Mouse (Mus musculus): ENCODE measurements around the gene Plekha4.
A peak's percentile ranks its signal among the peaks of the same experiment; 100 is the strongest.
"Not testable (repeated sequence)": the region's sequence is repeated elsewhere in the genome, so short reads cannot be mapped to it uniquely, and the experiment has no call there.

The Plekha4 gene

DNA sequence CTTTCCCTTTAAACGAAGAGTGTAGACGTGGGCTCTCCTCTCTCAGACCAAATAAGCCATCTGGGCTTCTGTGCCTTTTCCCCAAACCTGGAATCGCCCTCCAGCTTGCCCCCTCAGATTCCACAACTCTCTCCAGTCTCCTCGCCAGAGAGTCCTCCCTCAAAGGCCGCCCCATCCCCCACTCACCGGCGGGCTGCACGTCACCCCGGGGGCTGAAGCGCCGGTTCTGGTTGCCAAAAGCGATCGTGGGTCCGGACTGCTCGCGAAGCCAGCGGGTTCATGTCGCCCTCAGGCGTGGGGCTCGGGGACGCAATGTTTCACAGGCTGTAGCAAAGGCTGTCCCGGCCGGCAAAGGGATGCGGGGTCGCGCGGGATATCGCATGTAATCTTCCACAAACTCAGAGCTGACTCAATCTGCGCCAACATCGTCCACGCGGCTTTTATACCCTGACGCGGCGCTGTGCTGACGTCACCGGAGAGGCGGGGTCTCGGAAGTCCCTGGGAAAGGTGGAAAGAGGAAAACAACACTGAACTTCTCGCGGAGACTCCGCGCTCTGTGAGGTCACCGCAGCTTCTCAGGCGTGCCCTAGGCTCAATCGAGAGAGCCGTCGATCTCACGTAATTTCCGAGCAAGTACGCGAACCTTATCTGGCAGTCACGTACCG is at the start of gene Plekha4, which contains the start of gene Ppp1r15a:
Gene Plekha4 (plus strand): TSS at position 522 of the 665 bp plus-strand sequence.
Gene Ppp1r15a (minus strand): TSS at position 460 of the 665 bp plus-strand sequence.
- DNase-seq = peak; percentile 99

DNA sequence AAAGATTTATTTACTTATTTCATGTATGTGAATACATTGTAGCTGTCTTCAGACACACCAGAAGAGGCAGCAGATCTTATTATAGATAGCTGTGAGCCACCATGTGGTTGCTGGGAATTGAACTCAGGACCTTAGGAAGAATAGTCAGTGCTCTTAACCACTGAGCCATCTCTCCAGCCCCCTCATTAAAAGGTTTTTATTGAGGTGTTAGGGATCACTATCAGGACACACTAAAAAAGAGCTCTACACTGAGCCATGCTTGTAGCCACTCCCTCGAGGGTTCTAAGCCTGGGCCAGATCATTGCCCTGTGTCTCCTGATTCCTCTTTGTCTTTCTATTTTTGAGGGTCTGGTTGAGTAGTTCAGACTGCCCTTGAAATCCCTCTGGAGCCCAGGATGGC is 49.7 kb upstream of the Plekha4 start:
- DNase-seq = no peak

DNA sequence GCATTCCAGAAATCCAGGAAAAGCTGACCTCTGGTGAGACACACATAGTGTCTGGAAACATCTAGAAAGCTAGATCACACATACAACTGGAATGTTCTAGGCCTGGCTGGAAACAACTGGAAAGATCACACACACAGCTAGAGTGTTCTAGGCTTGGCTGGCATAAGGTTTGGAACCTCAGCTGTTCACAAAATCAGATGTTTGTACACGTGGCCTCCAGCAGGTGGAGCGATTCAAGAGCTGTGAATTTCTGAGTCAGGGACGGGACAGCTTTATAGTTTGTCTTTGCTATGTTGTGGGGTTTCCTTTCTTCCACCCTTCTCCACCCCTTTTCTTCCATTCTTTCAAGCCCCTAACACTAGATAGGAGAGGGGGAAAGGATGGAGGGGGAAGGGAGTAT is 49.1 kb upstream of the Plekha4 start:
- peak; percentile 68 to 72 for DNase-seq

DNA sequence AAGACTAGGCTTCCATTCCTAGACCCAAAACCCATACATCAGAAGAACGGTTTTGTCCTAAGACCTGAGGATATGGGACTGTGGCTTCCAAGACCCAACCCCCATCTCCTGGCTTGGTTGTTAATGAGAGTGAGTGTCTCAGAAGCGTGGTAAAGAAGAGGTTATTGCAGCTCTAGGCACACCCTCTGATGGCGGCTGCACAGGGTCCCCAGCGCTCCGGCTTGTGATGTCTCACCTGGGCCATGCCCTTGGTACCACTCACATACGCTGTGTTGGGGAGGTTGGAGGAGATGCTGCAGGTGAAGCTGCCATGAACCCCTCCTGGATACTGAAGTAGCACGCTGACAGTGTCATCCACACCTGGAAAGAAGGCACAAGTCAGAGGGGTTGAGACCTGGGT is 47.4 kb upstream of the Plekha4 start:
- DNase-seq = no peak

DNA sequence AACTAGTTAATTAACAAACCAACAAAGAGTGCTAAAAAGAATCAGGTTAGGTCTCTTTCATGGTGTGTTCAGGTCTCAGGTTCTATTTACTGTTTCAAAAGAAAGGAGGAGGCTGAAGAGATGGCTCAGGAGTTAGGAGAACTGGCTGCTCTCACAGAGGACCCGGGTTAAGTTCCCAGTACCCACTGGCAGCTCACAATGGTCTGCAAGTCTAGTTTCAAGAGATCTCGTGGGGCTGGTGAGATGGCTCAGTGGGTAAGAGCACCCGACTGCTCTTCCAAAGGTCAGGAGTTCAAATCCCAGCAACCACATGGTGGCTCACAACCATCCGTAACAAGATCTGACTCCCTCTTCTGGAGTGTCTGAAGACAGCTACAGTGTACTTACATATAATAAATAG is 45.8 kb upstream of the Plekha4 start:
- not testable (repeated sequence) for DNase-seq

DNA sequence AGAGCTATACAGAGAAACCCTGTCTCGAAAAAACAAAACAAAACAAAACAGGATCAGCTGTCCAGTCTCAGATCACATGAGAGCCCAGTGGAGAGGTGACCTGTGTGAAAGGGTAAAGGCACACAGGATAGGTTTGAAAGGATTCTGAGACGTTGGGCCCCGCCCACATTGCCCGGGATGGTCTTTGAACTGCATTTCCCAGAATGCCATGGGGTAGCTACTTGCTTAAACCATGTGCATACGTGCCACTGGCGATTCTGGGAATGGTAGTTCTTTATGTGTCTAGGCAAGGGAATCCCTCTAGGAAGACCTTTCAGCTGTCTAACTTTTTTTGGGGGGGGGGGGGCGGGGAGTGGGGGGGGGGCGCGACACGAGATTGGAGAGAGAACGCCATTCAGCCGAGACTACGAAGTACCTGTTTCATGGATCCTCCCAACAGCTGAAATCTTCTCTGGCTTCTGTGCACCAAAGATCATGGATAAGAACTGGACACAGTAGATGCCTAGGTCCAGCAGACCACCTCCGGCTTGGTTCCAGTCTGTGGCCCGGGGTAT is 44.7 kb upstream of the Plekha4 start, which contains the start of gene Tulp2:
Gene Tulp2 (plus strand): TSS at position 504 of the 554 bp plus-strand sequence.
- peak; percentile 68 to 74 for DNase-seq

DNA sequence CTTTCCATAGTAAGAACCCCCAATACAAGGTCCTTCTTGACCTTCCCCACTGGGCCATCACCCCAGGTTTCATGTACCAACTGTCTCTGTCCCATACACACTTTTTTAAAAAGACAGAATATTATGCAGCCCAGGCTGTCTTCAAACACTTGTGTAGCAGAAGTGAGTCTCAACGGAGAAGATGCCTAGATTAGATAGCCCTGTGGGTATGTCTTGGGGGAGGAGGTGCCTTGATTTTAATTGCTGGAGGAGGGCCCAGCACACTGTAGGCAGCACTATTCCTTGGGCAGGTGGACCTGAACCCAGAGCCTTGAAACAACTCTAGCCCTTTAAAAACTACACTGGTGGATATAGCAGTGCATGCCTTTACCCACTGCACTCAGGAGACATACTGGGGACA is 44.0 kb upstream of the Plekha4 start:
- no peak for DNase-seq

DNA sequence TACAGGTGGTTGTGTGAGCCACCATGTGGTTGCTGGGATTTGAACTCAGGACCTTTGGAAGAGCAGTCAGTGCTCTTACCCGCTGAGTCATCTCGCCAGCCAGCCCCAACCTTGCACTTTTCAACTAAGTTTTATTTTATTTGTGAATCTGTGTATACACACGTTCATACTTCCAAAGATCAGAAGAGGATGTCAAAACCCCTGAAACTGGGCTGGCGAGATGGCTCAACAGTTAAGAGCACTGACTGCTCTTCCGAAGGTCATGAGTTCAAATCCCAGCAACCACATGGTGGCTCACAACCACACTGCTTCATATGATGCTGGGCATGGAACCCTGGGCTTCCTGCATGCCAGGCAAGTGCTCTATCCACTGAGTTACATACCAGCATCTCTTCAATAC is 41.1 kb upstream of the Plekha4 start:
- not testable (repeated sequence) for DNase-seq

DNA sequence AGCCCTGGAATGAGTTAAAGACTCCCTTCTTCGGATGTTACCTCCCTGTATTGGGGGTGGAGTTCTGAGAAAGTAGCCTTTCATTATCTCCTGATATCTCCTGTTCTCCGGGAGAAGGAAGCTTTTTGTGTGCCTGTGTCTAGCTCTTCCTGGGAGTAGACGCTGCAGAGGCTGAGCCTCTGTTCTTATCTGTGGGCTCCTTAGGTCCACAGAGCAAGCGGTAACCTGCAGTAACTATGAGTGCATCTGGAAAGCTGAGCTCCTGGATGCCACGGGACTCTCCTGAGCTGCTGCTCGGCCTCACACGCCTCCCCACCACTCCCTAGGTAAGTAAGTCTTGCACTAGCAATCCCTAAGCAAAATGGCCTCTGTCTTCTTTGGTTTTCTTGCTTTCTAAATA is 40.0 kb upstream of the Plekha4 start:
- DNase-seq = no peak

DNA sequence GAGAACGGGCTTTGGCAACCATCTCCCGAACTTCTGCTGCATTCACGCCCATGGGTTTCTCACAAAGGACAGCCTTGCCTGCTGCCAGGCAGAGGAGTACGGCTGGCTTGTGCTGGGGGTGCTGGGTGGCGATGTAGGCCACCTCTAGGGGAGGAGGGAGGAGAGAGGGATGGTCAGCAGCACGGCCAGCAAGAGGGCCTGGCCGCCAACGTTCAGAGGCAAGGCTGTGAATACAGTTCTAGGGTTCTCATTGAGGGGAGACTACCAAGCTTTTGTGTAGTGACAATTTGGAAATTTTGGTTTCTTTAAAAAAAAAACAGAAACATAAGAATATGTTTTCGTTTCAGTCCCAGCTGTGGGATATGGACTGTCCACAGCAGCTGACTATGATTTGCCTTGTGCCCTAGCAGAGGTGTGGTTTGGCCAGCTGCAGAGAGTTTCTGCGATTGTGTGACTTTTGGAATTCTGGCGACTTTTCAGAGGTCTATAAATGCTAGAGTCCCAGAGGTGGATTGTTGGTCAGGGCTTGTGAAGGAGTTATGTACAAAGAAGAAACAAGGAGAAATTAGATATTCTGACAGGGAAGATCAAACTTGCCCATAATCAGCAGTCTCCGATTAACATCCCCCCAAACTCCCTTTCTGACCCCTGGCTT is 39.2 kb upstream of the Plekha4 start, which contains the start of gene Gm45808:
Gene Gm45808 (minus strand): TSS at position 51 of the 655 bp plus-strand sequence.
- no peak for DNase-seq

DNA sequence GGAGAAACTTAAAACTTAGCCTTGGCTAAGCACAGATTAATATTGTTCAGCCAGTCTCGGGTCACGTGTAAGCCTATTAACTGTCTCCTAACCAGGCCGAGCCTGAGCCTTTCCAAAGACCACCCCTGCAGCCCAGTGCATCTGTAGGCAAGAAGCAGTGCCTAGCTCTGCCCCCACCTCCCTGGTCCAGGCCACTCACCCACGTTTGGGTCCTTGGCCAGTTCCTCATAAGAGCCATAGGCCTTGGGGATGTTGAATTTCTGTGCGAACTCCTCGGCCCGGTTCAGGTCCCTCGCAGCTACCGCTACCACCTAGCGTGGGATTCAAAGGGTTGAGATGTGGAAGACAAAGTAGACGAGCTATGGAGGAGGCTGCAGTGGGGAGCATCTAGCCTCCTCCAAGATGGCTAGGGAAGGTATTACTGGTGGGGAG is 38.3 kb upstream of the Plekha4 start:
- no peak for DNase-seq

DNA sequence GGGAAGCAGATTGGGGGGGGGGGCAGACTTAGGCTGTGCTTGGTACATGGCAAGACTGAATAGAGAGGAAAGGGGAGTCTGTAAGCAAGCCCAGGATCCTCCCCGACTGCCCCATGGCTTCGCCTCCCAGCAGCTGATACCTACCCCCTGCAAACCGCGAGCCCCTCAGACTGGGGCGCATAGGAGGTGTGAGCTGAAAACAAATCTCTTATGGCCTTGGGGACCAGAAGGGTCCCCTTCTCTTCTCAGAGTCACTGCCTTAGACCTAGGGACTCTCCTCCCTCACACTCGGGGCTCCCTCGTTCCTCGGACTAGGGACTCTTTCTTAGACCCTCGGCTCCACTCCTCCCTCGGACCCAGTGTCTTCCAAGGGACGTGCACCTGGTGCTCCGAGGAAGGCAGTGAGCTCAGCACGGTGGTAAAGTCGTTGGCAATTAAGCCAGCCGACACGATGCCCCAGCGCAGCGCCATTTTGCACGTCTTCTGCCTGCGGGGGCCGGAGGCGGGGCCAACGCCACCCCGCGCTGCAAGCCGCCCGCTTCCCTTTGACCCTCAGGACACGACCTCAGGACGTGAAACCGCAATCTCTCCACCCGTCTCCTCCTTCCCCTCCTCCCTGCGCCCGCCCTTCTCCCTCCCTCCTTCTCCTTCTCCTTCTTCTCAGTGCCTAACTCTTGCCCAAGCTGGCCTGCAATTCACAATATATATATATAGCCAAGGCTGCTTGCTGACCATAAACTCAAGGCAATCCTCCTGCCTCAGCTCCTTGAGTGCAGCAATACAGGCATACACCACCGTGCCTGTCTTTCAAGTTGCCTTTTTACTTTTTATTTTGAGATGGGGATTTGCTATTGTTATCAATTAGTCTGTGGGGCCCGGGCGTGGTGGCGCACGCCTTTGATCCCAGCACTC is 37.6 kb upstream of the Plekha4 start, which contains the start of gene Dhdh:
Gene Dhdh (minus strand): TSS at position 513 of the 912 bp plus-strand sequence.
- peak; percentile 56 to 59 for DNase-seq

DNA sequence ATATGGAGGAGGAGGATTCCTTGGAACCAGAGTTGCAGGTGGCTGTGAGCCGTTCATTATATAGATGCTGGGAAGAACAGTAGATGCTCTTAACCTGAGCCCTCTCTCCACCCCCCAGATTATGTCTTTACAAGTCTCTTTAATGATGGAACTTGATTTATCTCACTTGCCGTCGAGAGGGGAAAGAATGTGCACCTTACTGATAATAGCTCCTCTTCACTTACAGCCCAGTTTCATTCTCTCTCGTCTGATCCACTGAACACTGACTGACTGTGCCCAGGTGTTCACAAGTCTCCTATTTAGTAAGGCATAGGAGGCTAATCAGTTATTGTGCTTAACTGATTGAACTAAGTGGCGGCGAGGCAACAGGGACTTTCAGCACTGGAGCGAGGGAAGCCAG is 36.6 kb upstream of the Plekha4 start:
- DNase-seq = no peak

DNA sequence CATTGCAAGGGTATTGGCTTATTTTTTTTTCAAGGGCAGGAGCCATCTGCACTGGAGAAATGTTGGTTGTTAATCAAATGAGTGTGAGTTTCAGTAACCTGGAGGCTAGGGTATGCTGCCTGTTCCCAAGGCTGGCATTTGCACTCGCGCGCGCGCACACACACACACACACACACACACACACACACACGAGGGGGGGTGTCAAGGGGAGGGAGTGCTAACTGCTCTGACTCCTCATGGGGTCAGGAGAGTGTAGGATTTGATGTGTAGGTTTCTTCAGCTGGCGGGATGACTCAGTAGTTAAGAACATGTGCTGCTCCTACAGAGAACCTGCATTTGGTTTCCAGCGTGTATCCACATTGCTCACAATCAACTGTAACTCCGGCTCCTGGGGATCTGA is 35.3 kb upstream of the Plekha4 start:
- no peak for DNase-seq

DNA sequence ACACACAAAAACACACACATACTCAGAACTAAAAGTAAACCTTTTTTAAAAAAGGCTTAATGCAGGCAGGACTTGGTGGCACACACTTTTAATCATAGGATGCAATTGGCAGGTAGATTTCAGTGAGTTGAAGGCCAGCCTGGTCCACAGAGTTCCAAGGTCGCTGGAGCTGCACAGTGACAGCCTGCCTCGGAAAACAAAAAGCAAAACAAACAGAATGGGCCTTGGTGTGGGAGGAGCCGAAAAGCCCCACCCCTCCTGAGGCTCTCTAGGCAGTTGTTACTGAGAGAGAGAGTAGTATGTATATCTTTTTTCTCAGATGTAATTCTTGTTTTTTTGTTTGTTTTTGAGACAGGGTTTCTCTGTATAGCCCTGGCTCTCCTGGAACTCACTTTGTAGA is 34.9 kb upstream of the Plekha4 start:
- DNase-seq = no peak

DNA sequence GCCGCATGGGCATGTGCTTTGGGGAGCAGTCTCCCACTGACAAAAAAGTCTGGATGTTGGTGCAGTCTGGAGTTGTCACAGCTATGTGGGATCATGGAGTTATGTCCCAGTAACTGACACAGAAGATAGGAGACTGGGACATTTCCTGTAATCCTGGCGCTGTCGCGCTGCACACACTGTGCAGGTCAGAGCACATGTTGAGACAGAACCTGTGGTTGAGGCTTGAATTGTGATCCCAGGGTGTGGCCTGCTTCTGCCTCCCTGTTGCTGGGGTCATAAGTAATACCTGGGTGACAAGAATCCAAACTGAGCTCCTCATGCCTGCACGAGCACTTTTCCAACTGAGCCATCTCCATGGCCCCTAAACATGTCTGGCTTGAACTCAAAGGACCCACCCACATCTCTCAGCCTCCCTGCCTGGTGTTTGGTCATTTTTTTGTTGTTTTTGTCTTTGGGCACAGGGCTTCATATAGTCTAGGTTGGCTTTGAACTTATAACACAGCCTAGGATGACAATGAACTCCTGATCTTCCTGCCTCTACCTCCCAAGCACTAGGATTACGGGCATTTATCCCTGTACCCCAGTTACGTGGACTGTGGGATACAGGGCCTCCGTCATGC is 33.8 kb upstream of the Plekha4 start:
- DNase-seq = no peak

DNA sequence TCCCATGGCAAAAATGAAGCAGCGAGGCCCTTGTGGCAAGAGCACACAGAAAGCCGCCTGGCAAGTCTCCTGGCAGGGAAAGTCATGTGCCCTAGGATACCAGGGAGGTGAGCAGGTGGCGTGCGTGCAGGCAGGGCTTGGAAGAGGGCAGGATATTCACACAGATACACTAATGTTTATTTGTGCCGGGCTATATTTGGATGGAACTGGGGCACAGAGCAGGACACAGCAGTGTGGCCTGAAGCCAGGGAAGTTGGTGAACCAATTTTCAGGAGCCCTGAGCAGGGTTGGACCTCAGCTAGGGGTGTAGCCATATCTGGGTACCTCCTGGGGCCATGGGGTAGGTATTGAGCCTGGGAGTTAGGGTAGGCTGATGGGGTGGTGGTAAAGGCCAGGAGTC is 33.2 kb upstream of the Plekha4 start:
- DNase-seq = no peak

DNA sequence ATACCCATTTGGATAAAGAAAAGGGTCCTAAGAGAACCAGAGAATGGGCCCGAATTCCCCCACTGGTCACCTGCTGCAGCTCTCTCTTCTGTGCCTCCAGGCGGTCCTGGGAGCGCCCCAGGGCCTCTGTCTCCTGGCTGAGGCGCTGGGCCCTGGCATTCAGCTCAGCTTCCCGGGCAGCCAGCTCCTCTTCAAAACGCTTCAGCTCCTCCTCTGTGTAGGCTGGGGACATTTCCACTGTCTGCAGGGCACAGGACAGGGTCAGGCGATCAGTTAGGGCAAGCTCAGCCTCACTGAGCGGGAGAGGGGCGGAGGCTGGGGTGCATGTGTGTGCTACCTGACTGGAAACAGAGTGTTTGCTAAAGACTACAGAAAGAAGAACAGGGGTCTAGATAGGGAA is 31.6 kb upstream of the Plekha4 start:
- no peak for DNase-seq

DNA sequence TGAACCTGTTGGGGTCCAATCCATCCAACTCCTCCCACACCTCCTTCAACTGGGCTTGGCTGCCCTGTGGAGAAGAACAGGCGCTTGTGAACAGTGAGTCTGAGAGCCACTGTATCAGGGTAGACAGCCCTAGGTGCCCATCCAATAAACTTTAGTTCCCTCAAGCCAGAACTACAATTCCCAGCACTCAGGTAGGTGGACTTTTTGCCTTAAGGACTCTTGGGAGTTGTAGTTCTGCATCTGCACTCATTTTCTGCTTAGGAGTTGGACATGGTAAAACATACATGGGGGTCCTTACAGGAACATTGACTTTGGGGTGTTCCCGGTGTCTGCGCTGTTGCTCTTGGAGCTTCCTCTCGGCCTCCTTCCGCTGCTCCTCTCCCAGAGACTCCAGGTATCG is 27.7 kb upstream of the Plekha4 start:
- DNase-seq = no peak

DNA sequence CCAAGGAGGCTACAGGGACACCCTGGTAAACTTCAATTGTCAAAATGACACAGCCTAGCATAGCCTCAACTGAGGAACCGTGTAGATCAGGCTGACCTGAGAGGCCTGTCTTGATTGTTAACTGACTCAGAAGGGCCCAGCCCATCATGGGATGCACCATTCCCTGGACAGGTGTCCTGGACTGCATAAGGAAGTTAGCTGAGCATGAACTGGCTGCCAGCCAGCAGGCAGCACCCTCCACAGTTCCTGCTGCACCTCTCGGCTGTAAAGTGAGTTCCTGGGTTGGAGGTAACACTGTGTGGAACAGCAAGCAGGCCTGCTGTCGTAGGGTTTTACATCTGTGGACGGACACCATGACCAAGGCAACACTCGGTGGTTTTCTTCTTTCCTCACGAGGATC is 18.5 kb upstream of the Plekha4 start:
- no peak for DNase-seq

DNA sequence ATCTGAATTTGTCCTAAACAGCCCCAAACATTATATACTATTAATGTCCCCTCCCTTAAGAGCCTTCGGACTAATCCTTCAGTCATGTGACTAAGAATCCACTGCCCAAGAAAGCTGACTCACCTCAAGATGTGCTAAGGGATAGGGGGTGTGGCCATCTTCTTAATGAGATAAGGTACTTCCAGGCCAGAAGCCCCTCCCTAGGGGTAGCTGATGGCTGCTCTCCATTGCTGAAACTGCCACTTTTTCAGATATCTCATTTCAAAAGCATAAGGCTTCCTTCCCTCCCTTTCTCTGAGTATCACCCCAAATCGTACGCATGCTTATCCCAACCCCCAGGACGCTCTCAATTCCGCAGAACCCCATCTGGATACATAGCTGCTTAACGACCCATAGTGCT is 17.6 kb upstream of the Plekha4 start:
- no peak for DNase-seq

DNA sequence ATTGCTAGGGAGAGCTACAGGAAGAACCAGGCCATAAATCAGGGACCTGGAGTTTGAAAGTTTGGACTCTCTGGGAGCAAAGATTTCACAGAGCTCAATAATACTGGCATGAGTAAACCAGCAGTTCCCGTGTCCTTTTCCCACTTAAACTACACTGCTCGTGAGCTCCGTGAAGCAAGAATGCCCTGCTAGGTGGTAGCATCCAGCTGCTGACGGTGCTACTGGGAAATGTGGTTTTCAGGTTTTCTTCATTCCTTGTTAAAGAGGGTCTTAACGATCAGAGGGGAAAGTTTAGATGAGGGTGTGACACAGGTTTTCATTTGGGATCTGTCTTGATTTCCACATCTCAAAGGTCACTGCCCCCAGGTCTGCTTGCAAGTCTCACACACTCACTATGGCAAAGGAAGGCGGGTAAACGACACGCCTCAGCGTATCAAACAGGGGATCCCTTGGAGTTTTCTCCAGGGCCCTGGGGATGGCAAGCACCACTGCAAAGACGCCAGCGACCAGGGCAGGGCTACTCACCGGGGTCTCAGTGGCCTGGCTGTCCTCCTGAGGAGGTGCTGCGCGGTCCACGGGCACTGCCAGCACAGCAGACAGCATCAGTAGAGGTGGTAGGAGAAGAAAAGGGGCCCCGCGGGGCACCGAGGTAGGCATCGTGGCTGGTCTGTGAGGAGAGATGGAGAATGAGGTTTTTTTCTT is 16.8 kb upstream of the Plekha4 start:
- DNase-seq = no peak
